Comparison of ENCODE assay signal across 14 mouse cellular contexts in genomic region chr17:88106365-88106764, GRCm38 (mm10). TPM values are rescaled to one million over a fixed set of nuclear protein-coding genes. Genes with fewer than 3 reads are reported as not detected.
A peak's percentile ranks its signal among the peaks of the same experiment; 100 is the strongest.
DNase-seq lines count a peak whose midpoint lies in the region; ATAC-seq and TF ChIP-seq lines count a peak whose summit lies in the region.
"Had no signal": no experiment of that assay in that cellular context is flagged by ENCODE, and none has a peak within 500 bp of the region (broad histone marks: within the 10 kb centered on the region; RNA-seq: fewer than 3 reads in every experiment).

No protein-coding gene starts in this region.

- no peak overlapping the region for H3K9ac ChIP-seq in forebrain, embryonic 14.5 days (ENCODE audit: low read length)
- H3K9ac ChIP-seq in lung, postnatal 0 days (replicated peaks; ENCODE audit: low read depth), result no peak overlapping the region
- H3K9ac ChIP-seq: hindbrain, embryonic 14.5 days; limb, embryonic 13.5 days; lung, embryonic 15.5 days; midbrain, embryonic 12.5 days had no signal

- H3K4me1 ChIP-seq in forebrain, embryonic 14.5 days (ENCODE audit: control insufficient read depth, insufficient read depth, low read length), result no peaks in the 10 kb centered on the region
- H3K4me1 ChIP-seq in forebrain, embryonic 10.5 days, result no peaks in the 10 kb centered on the region
- no peaks in the 10 kb centered on the region for H3K4me1 ChIP-seq in lung, postnatal 0 days (ENCODE audit: insufficient read depth, low read depth, low read length)
- H3K4me1 ChIP-seq: limb, embryonic 13.5 days; lung, embryonic 15.5 days; midbrain, embryonic 12.5 days had no signal

- TF ChIP-seq POLR2A in brain, embryonic 14.5 days (IDR thresholded peaks at IDR 0.05; ENCODE audit: borderline replicate concordance, extremely low read depth, insufficient read depth, insufficient read length, poor library complexity, severe bottlenecking), result no peak

- no peak overlapping the region for H3K27ac ChIP-seq in forebrain, embryonic 14.5 days (ENCODE audit: low read depth, low read length)
- no peak overlapping the region for H3K27ac ChIP-seq in forebrain, embryonic 10.5 days
- H3K27ac ChIP-seq in layer of hippocampus, adult 2 months, result no peak overlapping the region
- no peak overlapping the region for H3K27ac ChIP-seq in lung, postnatal 0 days (ENCODE audit: low read length)
- H3K27ac ChIP-seq: hindbrain, embryonic 14.5 days; limb, embryonic 13.5 days; lung, embryonic 15.5 days; midbrain, embryonic 12.5 days had no signal

- intact Hi-C loops in left cerebral cortex, postnatal 36 days (cut with DNase I), result no loop called here

- H3K4me3 ChIP-seq in forebrain, embryonic 14.5 days (ENCODE audit: low read depth, low read length), result no peak overlapping the region
- H3K4me3 ChIP-seq in forebrain, embryonic 10.5 days, result no peak overlapping the region
- H3K4me3 ChIP-seq in layer of hippocampus, adult 2 months, result no peak overlapping the region
- H3K4me3 ChIP-seq in lung, postnatal 0 days (ENCODE audit: low read depth, low read length), result no peak overlapping the region
- H3K4me3 ChIP-seq: limb, embryonic 13.5 days; lung, embryonic 15.5 days; midbrain, embryonic 12.5 days had no signal

- ATAC-seq in forebrain, embryonic 14.5 days, result peak; percentile 40; the same call in 1 of the 2 replicates
- ATAC-seq in lung, postnatal 0 days, result no peak

- TF ChIP-seq EP300 in lung, postnatal 0 days (IDR thresholded peaks at IDR 0.05), result no peak

- H3K36me3 ChIP-seq in forebrain, embryonic 14.5 days (ENCODE audit: control insufficient read depth, insufficient read depth, low read length), result no peaks in the 10 kb centered on the region
- no peaks in the 10 kb centered on the region for H3K36me3 ChIP-seq in forebrain, embryonic 10.5 days (replicated peaks)
- no peaks in the 10 kb centered on the region for H3K36me3 ChIP-seq in lung, postnatal 0 days (ENCODE audit: insufficient read depth, low read length)
- H3K36me3 ChIP-seq: limb, embryonic 13.5 days; lung, embryonic 15.5 days; midbrain, embryonic 12.5 days had no signal

- TF ChIP-seq CTCF in layer of hippocampus, adult 2 months (conservative IDR thresholded peaks at IDR 0.05), result no peak
- TF ChIP-seq CTCF in brain, embryonic 14.5 days (IDR thresholded peaks at IDR 0.05; ENCODE audit: borderline replicate concordance, extremely low read depth, insufficient read depth, insufficient read length), result no peak
- no peak for TF ChIP-seq CTCF in lung, postnatal 0 days (IDR thresholded peaks at IDR 0.05)

- no peak overlapping the region for H3K4me2 ChIP-seq in forebrain, embryonic 14.5 days (ENCODE audit: low read length)
- no peak overlapping the region for H3K4me2 ChIP-seq in lung, postnatal 0 days (replicated peaks; ENCODE audit: low read depth, low read length)
- H3K4me2 ChIP-seq: hindbrain, embryonic 14.5 days; limb, embryonic 13.5 days; lung, embryonic 15.5 days; midbrain, embryonic 12.5 days had no signal

- WGBS in forebrain, embryonic 14.5 days, result 77% methylated on average over 9 of the region's 9 CpGs
- WGBS in forebrain, embryonic 10.5 days, result 94% methylated on average over 9 of the region's 9 CpGs
- WGBS in lung, postnatal 0 days, result 89% methylated on average over 9 of the region's 9 CpGs

- DNase-seq in forebrain, embryonic 14.5 days (ENCODE audit: low spot score), result peak; percentile 25
- DNase-seq in forebrain, embryonic 10.5 days (ENCODE audit: extremely low spot score, low spot score), result no peak
- DNase-seq in layer of hippocampus, adult 2 months (ENCODE audit: low spot score in 2 of 2), result peak; percentile 18 to 52
- DNase-seq in layer of hippocampus, adult 9-10 months (ENCODE audit: low spot score), result no peak
- peak; percentile 61 for DNase-seq in brain, embryonic 14.5 days (ENCODE audit: low read depth)
- peak; percentile 7 to 10 for DNase-seq in left cerebral cortex, postnatal 36 days (ENCODE audit: low spot score in 2 of 2)
- no peak for DNase-seq in lung, postnatal 0 days (ENCODE audit: low spot score)
- no peak for DNase-seq in adrenal gland, adult 2 months
- DNase-seq: cerebellum, adult 8-10 months; kidney, postnatal 10 days had no signal

- no peaks in the 10 kb centered on the region for H3K9me3 ChIP-seq in forebrain, embryonic 14.5 days (replicated peaks; ENCODE audit: control insufficient read depth, low read length)
- H3K9me3 ChIP-seq in forebrain, embryonic 10.5 days, result no peaks in the 10 kb centered on the region
- H3K9me3 ChIP-seq in lung, postnatal 0 days (ENCODE audit: low read length), result no peaks in the 10 kb centered on the region
- H3K9me3 ChIP-seq: limb, embryonic 13.5 days; lung, embryonic 15.5 days had no signal

- no peaks in the 10 kb centered on the region for H3K27me3 ChIP-seq in forebrain, embryonic 14.5 days (replicated peaks; ENCODE audit: control insufficient read depth, insufficient read depth, low read length)
- no peaks in the 10 kb centered on the region for H3K27me3 ChIP-seq in forebrain, embryonic 10.5 days (ENCODE audit: poor library complexity, severe bottlenecking)
- H3K27me3 ChIP-seq in lung, postnatal 0 days (replicated peaks; ENCODE audit: insufficient read depth, low read length), result no peaks in the 10 kb centered on the region
- H3K27me3 ChIP-seq: limb, embryonic 13.5 days; lung, embryonic 15.5 days; midbrain, embryonic 12.5 days had no signal

RNA-seq across cellular contexts. Expression of gene Fbxo11, which starts 41.3 kb away (rescaled TPM):
- polyA plus RNA-seq in forebrain, embryonic 14.5 days (2014; fragmentation: Nextera tagmentation; extraction: Ambion mirVana), result 39.6 and 40.8 TPM in 2 replicates
- 15.3 and 15.4 TPM in 2 replicates for polyA plus RNA-seq in forebrain, embryonic 10.5 days (2016; fragmentation: Nextera tagmentation; extraction: Ambion mirVana)
- total RNA-seq in layer of hippocampus, adult 2 months (2021), result 100 to 1,000 TPM; 119 to 121 TPM
- 81.0 and 95.2 TPM in 2 replicates for polyA plus RNA-seq in brain, embryonic 14.5 days (2012; rRNA removed)
- total RNA-seq in left cerebral cortex, postnatal 36 days (2021), result 100 to 1,000 TPM; 106 to 122 TPM
- polyA plus RNA-seq in lung, postnatal 0 days (2015; fragmentation: Nextera tagmentation; extraction: Ambion mirVana), result 14.6 and 15.3 TPM in 2 replicates
- total RNA-seq in adrenal gland, adult 2 months (2021), result 10 to 100 TPM; 49.6 to 63.4 TPM
- polyA plus RNA-seq in adrenal gland, adult 2 months (2012; rRNA removed), result 6.6 and 9.1 TPM in 2 replicates

Comparison
In these comparisons a context has a peak if more than half of its experiments do, and no peak if none do; other contexts are left out.
1. DNase-seq: peak in forebrain, embryonic 14.5 days (single experiment), layer of hippocampus, adult 2 months (2 of 2), brain, embryonic 14.5 days (single experiment) and left cerebral cortex, postnatal 36 days (2 of 2); none in forebrain, embryonic 10.5 days (single experiment), layer of hippocampus, adult 9-10 months (single experiment), lung, postnatal 0 days (single experiment) and adrenal gland, adult 2 months (single experiment).